Mouse (Mus musculus) erythroblast, embryonic 14.5 days (primary cell): ENCODE results near the gene Selenbp1.

Source experiments
- GATA1 ChIP-seq: IDR thresholded peaks from 2 replicates; pipeline ENCODE4 v1.6.1; 2012; ENCODE audit warnings: low read length, inconsistent platforms, mixed read lengths
- TAL1 ChIP-seq: IDR thresholded peaks from 3 replicates; pipeline ENCODE4 v1.6.1; 2012; ENCODE audit warnings: low read length, inconsistent platforms, mixed read lengths

GRCm38 (mm10) chr3:94984312-94984711 lies 51.5 kb downstream of the Selenbp1 start:
- TF ChIP-seq GATA1, result no peak
- no peak for TF ChIP-seq TAL1
